Mouse (Mus musculus) bone marrow, adult 2 months (tissue): ENCODE results near the gene Tnfaip8l3. TPM values are rescaled to one million over a fixed set of nuclear protein-coding genes. Genes with fewer than 3 reads are reported as not detected.

Experiments
- H3K27ac ChIP-seq: fragments of 200-500 bp; 2 replicates; pipeline ENCODE4 v1.5.1; 2012; ENCODE audit warnings: low read depth, mild to moderate bottlenecking, control low read depth, inconsistent platforms, low read length; ENCODE audit not compliant: control insufficient read depth, poor library complexity, insufficient read depth
- H3K4me1 ChIP-seq: fragments of 200-500 bp; 2 replicates; pipeline ENCODE4 v1.6.1; 2011; ENCODE audit warnings: low read length; ENCODE audit not compliant: control insufficient read depth, insufficient read depth
- H3K4me3 ChIP-seq: fragments of 200-500 bp; replicated peaks from 2 replicates; pipeline ENCODE3; 2011; ENCODE audit warnings: mild to moderate bottlenecking, low read depth, low read length, control low read depth; ENCODE audit not compliant: control insufficient read depth
- CTCF ChIP-seq: fragments of 200-500 bp; IDR thresholded peaks from 2 replicates; pipeline ENCODE4 v1.5.1; 2011; ENCODE audit warnings: low read length, control low read depth; ENCODE audit not compliant: control insufficient read depth, insufficient read depth
- POLR2A ChIP-seq: fragments of 200-500 bp; IDR thresholded peaks from 2 replicates; pipeline ENCODE4 v1.6.1; 2011; ENCODE audit warnings: low read depth, mild to moderate bottlenecking, control low read depth, low read length, borderline replicate concordance; ENCODE audit not compliant: control insufficient read depth
- WGBS: fragments of 180-500 bp; shearing (Covaris S2); methylation state at CpG from one replicate; pipeline ENCODE4 v1.1.7; 2018; 5-methylcytosine and 5-hydroxymethylcytosine counted together
- polyA plus RNA-seq: library from polyadenylated mRNA; stranded (reverse); fragments of >200 nt; gene quantifications from 2 replicates; pipeline ENCODE4 v1.2.4, GENCODE M21; 2011; ENCODE audit warnings: low replicate concordance; ENCODE audit not compliant: missing spikeins, insufficient read depth, insufficient read length

Tnfaip8l3 gene
- not detected in 2 replicates for polyA plus RNA-seq

GRCm38 (mm10) chr9:54068032-54068649, at the start of gene Tnfaip8l3:
Tnfaip8l3 (minus strand) TSS chr9:54068388.
- TF ChIP-seq POLR2A: no peak
- TF ChIP-seq CTCF: no peak
- 1% methylated on average over 35 of the region's 35 CpGs for WGBS
- Histone ChIP-seq H3K27ac (no peak within 1 kb of the TSS), H3K4me3 (peak within 1 kb of the TSS; percentile 25), H3K4me1 (peaks cover 2% of the 10 kb centered on the region)

DNA sequence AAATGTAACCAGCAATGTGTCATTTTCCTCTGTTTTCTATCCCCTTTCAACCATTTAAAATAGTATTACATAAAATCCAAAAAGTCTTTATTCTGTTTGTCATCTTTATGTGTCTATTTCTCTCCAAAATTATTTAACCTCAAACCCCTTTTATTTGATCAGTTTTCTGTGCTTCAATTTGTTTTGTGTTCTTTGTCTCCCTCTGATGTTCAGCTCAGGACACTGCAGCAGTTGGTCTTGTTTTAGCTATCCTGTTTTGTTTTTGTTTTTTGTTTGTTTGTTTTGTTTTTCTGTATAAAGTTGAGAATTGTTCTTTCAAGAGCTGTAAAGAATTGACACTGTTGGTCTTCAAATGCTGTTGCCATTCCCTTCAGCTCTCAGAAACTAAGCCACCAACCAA, 44.5 kb upstream of the Tnfaip8l3 start:
- Histone ChIP-seq H3K27ac (no peak overlapping the region), H3K4me1 (no peaks in the 10 kb centered on the region), H3K4me3 (no peak overlapping the region)
- no peak for TF ChIP-seq CTCF
- TF ChIP-seq POLR2A: no peak

DNA sequence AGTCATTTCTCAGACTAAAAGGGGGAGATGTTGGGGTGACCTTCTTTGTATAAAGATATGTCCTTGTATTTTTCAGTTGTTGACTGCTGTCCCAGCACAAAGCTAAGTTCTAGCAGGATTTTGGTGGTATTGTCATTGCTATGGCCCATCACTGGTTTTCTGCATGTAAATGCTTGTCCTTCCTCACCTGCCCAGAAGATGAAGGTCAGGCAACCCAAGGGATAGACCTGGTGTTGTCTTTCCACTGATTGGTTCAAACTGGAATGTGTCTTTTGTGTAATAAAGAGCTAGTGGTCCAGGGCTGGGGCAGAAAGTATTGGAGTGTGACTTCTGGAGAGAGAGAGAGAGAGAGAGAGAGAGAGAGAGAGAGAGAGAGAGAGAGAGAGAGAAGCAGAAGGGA, 30.4 kb upstream of the Tnfaip8l3 start:
- no peak overlapping the region for H3K4me3 ChIP-seq
- TF ChIP-seq CTCF (no peak), POLR2A (no peak)

GRCm38 (mm10) chr9:54097091-54097490, 28.9 kb upstream of the Tnfaip8l3 start:
- TF ChIP-seq POLR2A (no peak), CTCF (no peak)
- 69% methylated on average over 6 of the region's 6 CpGs for WGBS
- H3K4me3 ChIP-seq: no peak overlapping the region

More for the DNA sequence above, 30.4 kb upstream of the Tnfaip8l3 start:
- Histone ChIP-seq H3K27ac (no peak overlapping the region), H3K4me1 (no peaks in the 10 kb centered on the region)

GRCm38 (mm10) chr9:54084245-54084644, 16.1 kb upstream of the Tnfaip8l3 start:
- TF ChIP-seq CTCF: no peak
- Histone ChIP-seq H3K4me3 (no peak overlapping the region), H3K4me1 (no peaks in the 10 kb centered on the region; the same call in 1 of the 2 replicates), H3K27ac (no peak overlapping the region)
- WGBS: 54% methylated on average over 3 of the region's 3 CpGs

More at GRCm38 (mm10) chr9:54097091-54097490, 28.9 kb upstream of the Tnfaip8l3 start:
- Histone ChIP-seq H3K4me1 (no peaks in the 10 kb centered on the region), H3K27ac (no peak overlapping the region)

GRCm38 (mm10) chr9:54077740-54078139, 9.6 kb upstream of the Tnfaip8l3 start:
- 70% methylated on average over 2 of the region's 2 CpGs for WGBS

GRCm38 (mm10) chr9:54074901-54075300, 6.7 kb upstream of the Tnfaip8l3 start:
- WGBS: 84% methylated on average over 3 of the region's 3 CpGs
- Histone ChIP-seq H3K4me1 (no peaks in the 10 kb centered on the region), H3K4me3 (no peak overlapping the region), H3K27ac (no peak overlapping the region)
- TF ChIP-seq POLR2A (no peak), CTCF (no peak)

More at GRCm38 (mm10) chr9:54077740-54078139, 9.6 kb upstream of the Tnfaip8l3 start:
- H3K4me1 ChIP-seq: no peaks in the 10 kb centered on the region
- no peak overlapping the region for H3K4me3 ChIP-seq
- no peak overlapping the region for H3K27ac ChIP-seq
- TF ChIP-seq CTCF (no peak), POLR2A (no peak)

DNA sequence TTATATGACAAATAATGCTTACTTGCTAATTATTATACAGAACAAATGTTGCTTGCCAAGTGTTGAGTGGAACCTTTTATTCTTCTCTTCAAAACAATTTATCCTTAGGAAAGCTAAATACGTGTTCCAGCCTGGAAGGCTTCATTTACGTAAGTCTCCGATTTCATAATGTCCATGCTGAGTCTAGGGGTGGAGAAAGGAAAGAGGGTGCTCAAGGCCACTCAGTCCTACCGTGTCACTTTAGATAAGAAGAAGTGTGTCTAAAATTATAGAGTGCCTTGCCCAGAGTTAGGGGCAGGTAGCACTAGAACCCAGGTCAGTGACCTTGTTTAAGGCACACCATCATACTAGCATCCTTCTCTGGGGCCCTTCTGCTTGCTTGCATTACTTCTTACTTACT, 5.5 kb upstream of the Tnfaip8l3 start:
- 63% methylated on average over 4 of the region's 4 CpGs for WGBS
- Histone ChIP-seq H3K4me1 (no peaks in the 10 kb centered on the region), H3K4me3 (no peak overlapping the region), H3K27ac (no peak overlapping the region)
- no peak for TF ChIP-seq POLR2A
- no peak for TF ChIP-seq CTCF

- 59% methylated on average over 7 of the region's 7 CpGs for WGBS
- no peak overlapping the region for H3K4me3 ChIP-seq
- H3K4me1 ChIP-seq: no peaks in the 10 kb centered on the region
- TF ChIP-seq POLR2A: no peak
- no peak for TF ChIP-seq CTCF
- no peak overlapping the region for H3K27ac ChIP-seq
Observed at GRCm38 (mm10) chr9:54071474-54072095, 3.4 kb upstream of the Tnfaip8l3 start.
